In the genomic region with DNA sequence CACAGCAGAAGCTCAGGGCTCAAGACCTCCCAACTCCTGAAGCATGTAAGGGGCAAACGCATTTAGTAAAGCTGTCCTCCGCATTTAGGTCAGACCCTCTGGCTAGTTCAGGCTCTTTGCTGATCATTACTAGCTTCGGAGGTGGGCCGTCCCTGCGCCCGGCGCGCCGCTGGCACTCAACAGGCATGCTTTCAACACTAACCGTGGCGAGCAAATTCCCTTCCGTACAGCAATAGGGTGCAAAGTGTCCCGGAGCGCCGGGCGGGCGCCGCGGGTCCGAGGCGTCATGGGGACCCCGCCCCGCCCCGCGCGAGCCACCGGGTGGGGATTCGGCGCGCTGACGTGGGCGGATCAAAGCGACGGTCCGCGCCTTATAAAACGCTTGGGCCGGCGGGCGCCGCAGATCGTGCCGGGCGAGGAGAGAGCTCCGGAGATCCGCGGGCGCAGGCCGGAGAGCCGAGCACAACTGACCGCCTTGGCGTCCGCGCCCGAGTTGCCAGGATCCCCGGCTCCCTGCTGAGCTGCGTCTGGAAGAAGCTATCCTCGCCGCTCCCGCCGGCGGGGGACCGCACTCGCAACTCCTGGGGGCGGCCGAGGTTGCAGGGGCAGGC, we compare ENCODE assay signal across 8 mouse cellular contexts. TPM values are rescaled to one million over a fixed set of nuclear protein-coding genes. Genes with fewer than 3 reads are reported as not detected.
DNase-seq lines count a peak whose midpoint lies in the region; ATAC-seq and TF ChIP-seq lines count a peak whose summit lies in the region.

A gene (plus strand): TSS at position 402 of the 611 bp plus-strand sequence.

- H3K4me3 ChIP-seq in testis, adult 2 months (ENCODE audit: control insufficient read depth, low read depth, low read length) = peak within 1 kb of the TSS; percentile 65
- peak within 1 kb of the TSS; percentile 47 for H3K4me3 ChIP-seq in embryonic facial prominence, embryonic 11.5 days (ENCODE audit: low read depth, low read length)
- peak within 1 kb of the TSS; percentile 61 for H3K4me3 ChIP-seq in heart, embryonic 15.5 days
- H3K4me3 ChIP-seq in limb, embryonic 11.5 days (ENCODE audit: low read depth, low read length) = peak within 1 kb of the TSS; percentile 53
- H3K4me3 ChIP-seq in myocyte = peak within 1 kb of the TSS; percentile 24

- peak within 1 kb of the TSS; percentile 65 for H3K9ac ChIP-seq in embryonic facial prominence, embryonic 11.5 days (replicated peaks; ENCODE audit: low read length)
- peak within 1 kb of the TSS; percentile 60 for H3K9ac ChIP-seq in heart, embryonic 15.5 days
- peak within 1 kb of the TSS; percentile 44 for H3K9ac ChIP-seq in limb, embryonic 11.5 days (ENCODE audit: low read length)

- H3K79me2 ChIP-seq in myocyte (ENCODE audit: control insufficient read depth, insufficient read depth) = no peaks in the 10 kb centered on the region

- no peak for TF ChIP-seq CTCF in testis, adult 2 months (IDR thresholded peaks at IDR 0.05; ENCODE audit: control insufficient read depth, insufficient read depth, insufficient replicate concordance, low read depth, low read length)

- under 1% methylated on average over 64 of the region's 66 CpGs for WGBS in embryonic facial prominence, embryonic 11.5 days
- under 1% methylated on average over 66 of the region's 66 CpGs for WGBS in heart, embryonic 15.5 days
- WGBS in limb, embryonic 11.5 days = under 1% methylated on average over 53 of the region's 66 CpGs

- TF ChIP-seq POLR2A in testis, adult 2 months (IDR thresholded peaks at IDR 0.05; ENCODE audit: control insufficient read depth, low read depth, low read length) = no peak
- TF ChIP-seq POLR2A in myocyte (IDR thresholded peaks at IDR 0.05; ENCODE audit: insufficient read length, low read depth) = peak; percentile 49

- peak within 1 kb of the TSS; percentile 97 for H3K4me2 ChIP-seq in embryonic facial prominence, embryonic 11.5 days (ENCODE audit: low read depth, low read length)
- peak within 1 kb of the TSS; percentile 98 for H3K4me2 ChIP-seq in heart, embryonic 15.5 days
- H3K4me2 ChIP-seq in limb, embryonic 11.5 days (ENCODE audit: low read depth, severe bottlenecking) = peak within 1 kb of the TSS; percentile 87
- H3K4me2 ChIP-seq in myocyte (ENCODE audit: low read depth) = peak within 1 kb of the TSS; percentile 97

- H3K27me3 ChIP-seq in testis, adult 2 months (ENCODE audit: control insufficient read depth, insufficient read depth, low read length) = no peaks in the 10 kb centered on the region; the same call in 1 of the 2 replicates
- peaks cover 57% of the 10 kb centered on the region for H3K27me3 ChIP-seq in embryonic facial prominence, embryonic 11.5 days (ENCODE audit: control insufficient read depth, insufficient read depth, low read length)
- H3K27me3 ChIP-seq in heart, embryonic 15.5 days = peaks cover 71% of the 10 kb centered on the region
- peaks cover 60% of the 10 kb centered on the region for H3K27me3 ChIP-seq in limb, embryonic 11.5 days (ENCODE audit: control insufficient read depth, insufficient read depth, low read length)
- peaks cover 52% of the 10 kb centered on the region for H3K27me3 ChIP-seq in myocyte (ENCODE audit: control insufficient read depth, insufficient read depth, insufficient read length)

- no peak within 1 kb of the TSS for H3K27ac ChIP-seq in testis, adult 2 months (ENCODE audit: control insufficient read depth, insufficient read depth, low read depth, low read length)
- H3K27ac ChIP-seq in embryonic facial prominence, embryonic 11.5 days (replicated peaks; ENCODE audit: low read depth, low read length) = no peak within 1 kb of the TSS
- no peak within 1 kb of the TSS for H3K27ac ChIP-seq in heart, embryonic 15.5 days
- H3K27ac ChIP-seq in limb, embryonic 11.5 days (replicated peaks; ENCODE audit: low read depth, low read length) = peak within 1 kb of the TSS; percentile 6; the same call in 1 of the 2 replicates

- no peaks in the 10 kb centered on the region for H3K9me3 ChIP-seq in embryonic facial prominence, embryonic 11.5 days (replicated peaks; ENCODE audit: control insufficient read depth, low read length)
- H3K9me3 ChIP-seq in heart, embryonic 15.5 days (replicated peaks) = no peaks in the 10 kb centered on the region
- H3K9me3 ChIP-seq in limb, embryonic 11.5 days (ENCODE audit: control insufficient read depth, low read length) = no peaks in the 10 kb centered on the region

- H3K36me3 ChIP-seq in testis, adult 2 months (ENCODE audit: control insufficient read depth, insufficient read depth, low read length) = no peaks in the 10 kb centered on the region
- no peaks in the 10 kb centered on the region for H3K36me3 ChIP-seq in embryonic facial prominence, embryonic 11.5 days (replicated peaks; ENCODE audit: control insufficient read depth, insufficient read depth, low read depth, low read length)
- H3K36me3 ChIP-seq in heart, embryonic 15.5 days = no peaks in the 10 kb centered on the region
- no peaks in the 10 kb centered on the region for H3K36me3 ChIP-seq in limb, embryonic 11.5 days (ENCODE audit: control insufficient read depth, insufficient read depth, low read length)
- no peaks in the 10 kb centered on the region for H3K36me3 ChIP-seq in myocyte (ENCODE audit: control insufficient read depth, insufficient read depth)

- H3ac ChIP-seq in myocyte (ENCODE audit: control insufficient read depth, insufficient read length) = peak within 1 kb of the TSS; percentile 1

- H3K4me1 ChIP-seq in testis, adult 2 months (ENCODE audit: control insufficient read depth, insufficient read depth, low read length) = peaks cover 26% of the 10 kb centered on the region
- no peaks in the 10 kb centered on the region; the same call in none of the 2 replicates for H3K4me1 ChIP-seq in embryonic facial prominence, embryonic 11.5 days (ENCODE audit: control insufficient read depth, insufficient read depth, low read length)
- H3K4me1 ChIP-seq in heart, embryonic 15.5 days (replicated peaks) = peaks cover 55% of the 10 kb centered on the region
- H3K4me1 ChIP-seq in limb, embryonic 11.5 days (ENCODE audit: control insufficient read depth, insufficient read depth, low read length) = peaks cover 27% of the 10 kb centered on the region

- DNase-seq in testis, postnatal 14 days (ENCODE audit: low spot score) = no peak
- DNase-seq in embryonic facial prominence, embryonic 11.5 days (ENCODE audit: low spot score) = peak; percentile 58
- DNase-seq in limb, embryonic 11.5 days (ENCODE audit: low spot score) = peak; percentile 68
- DNase-seq in layer of hippocampus, adult 9-11 months = no peak
- no peak for DNase-seq in cerebellum, adult 11 months

- ATAC-seq in embryonic facial prominence, embryonic 11.5 days (replicated peaks; ENCODE audit: insufficient number of reproducible peaks, low FRiP score, low TSS enrichment, low read depth) = no peak
- ATAC-seq in heart, embryonic 15.5 days (replicated peaks; ENCODE audit: insufficient number of reproducible peaks, insufficient read depth, low FRiP score, low read depth) = no peak
- no peak for ATAC-seq in limb, embryonic 11.5 days (ENCODE audit: insufficient number of reproducible peaks, low FRiP score, low TSS enrichment, low read depth)

TF ChIP-seq in myocyte, 11 proteins besides CTCF, POLR2A, EP300 and RAD21:
- TF ChIP-seq MAX (IDR thresholded peaks at IDR 0.05; ENCODE audit: low read depth) (no peak), USF1 (IDR thresholded peaks at IDR 0.05; ENCODE audit: low read depth) (no peak), E2F4 (IDR thresholded peaks at IDR 0.05; ENCODE audit: insufficient read depth) (no peak), TCF12 (IDR thresholded peaks at IDR 0.05; ENCODE audit: insufficient read depth, poor library complexity, severe bottlenecking) (no peak), REST (IDR thresholded peaks at IDR 0.05; ENCODE audit: insufficient read depth, insufficient read length) (no peak), MYOG (IDR thresholded peaks at IDR 0.05; ENCODE audit: control insufficient read depth in 1 of 3, insufficient read depth in 1 of 3, insufficient read length in 2 of 3, low read depth in 2 of 3) (no peak), SRF (IDR thresholded peaks at IDR 0.05; ENCODE audit: control insufficient read depth, insufficient read length, low read depth) (no peak), CEBPB (IDR thresholded peaks at IDR 0.05; ENCODE audit: insufficient read depth, poor library complexity, severe bottlenecking) (no peak), TCF3 (IDR thresholded peaks at IDR 0.05; ENCODE audit: insufficient read length, low read depth) (no peak), POLR2AphosphoS2 (IDR thresholded peaks at IDR 0.05; ENCODE audit: insufficient read length, low read depth) (no peak), MYOD1 (IDR thresholded peaks at IDR 0.05; ENCODE audit: control insufficient read depth in 1 of 3, insufficient read length in 2 of 3, low read depth in 2 of 3) (no peak)

RNA-seq across cellular contexts. Expression of the gene that starts here (rescaled TPM):
- 0.80 and 1.2 TPM in 2 replicates for polyA plus RNA-seq in testis, adult 2 months (2012; rRNA removed)
- polyA plus RNA-seq in embryonic facial prominence, embryonic 11.5 days (2014; fragmentation: Nextera tagmentation; extraction: Ambion mirVana) = 4.2 and 6.0 TPM in 2 replicates
- polyA plus RNA-seq in heart, embryonic 15.5 days (2015; fragmentation: Nextera tagmentation; extraction: Ambion mirVana) = 7.0 and 12.5 TPM in 2 replicates
- 21.3 and 22.2 TPM in 2 replicates for polyA plus RNA-seq in limb, embryonic 11.5 days (2014; fragmentation: Nextera tagmentation; extraction: Ambion mirVana)
- 6.3 TPM for polyA plus RNA-seq in myocyte (2012; fragmentation: generic; extraction: Trizol)

Comparison
In these comparisons a context has a peak if more than half of its experiments do, and no peak if none do; other contexts are left out.
1. DNase-seq: peak in embryonic facial prominence, embryonic 11.5 days (single experiment) and limb, embryonic 11.5 days (single experiment); none in testis, postnatal 14 days (single experiment), layer of hippocampus, adult 9-11 months (single experiment) and cerebellum, adult 11 months (single experiment).
2. Peak in every context shown above with its lines, with median percentiles within 50 percentile points of each other: H3K4me3 ChIP-seq, H3K4me2 ChIP-seq and H3K9ac ChIP-seq.